Mouse (Mus musculus): ENCODE measurements around the gene Gm17654.
"Not testable (repeated sequence)": the region's sequence is repeated elsewhere in the genome, so short reads cannot be mapped to it uniquely, and the experiment has no call there.

Gm17654 gene
- long read RNA-seq, experiment 1: 0 reads
- long read RNA-seq, experiment 2: 0 reads

DNA sequence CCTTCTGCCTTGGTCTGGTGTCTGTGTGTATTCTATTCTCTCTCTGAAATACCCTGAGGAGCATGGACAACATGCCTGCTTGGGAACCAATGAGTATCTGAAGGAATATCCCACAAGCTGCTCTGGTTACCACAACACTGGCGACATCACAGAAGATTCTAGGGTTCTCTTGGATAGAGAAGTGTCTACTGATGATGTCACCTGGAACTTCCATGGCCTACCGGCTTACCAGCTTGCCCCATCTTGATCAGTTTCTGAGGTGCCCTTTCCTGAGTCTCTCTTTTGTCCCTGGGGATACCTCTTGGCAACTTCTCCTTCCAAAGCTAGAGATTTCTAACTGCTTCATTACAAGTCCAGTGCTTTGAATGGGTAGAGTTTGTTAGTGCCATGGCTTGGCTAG is at the start of gene Gm17654:
Gene Gm17654 (minus strand): TSS at position 101 of the 400 bp plus-strand sequence.
- intact Hi-C loops (cut with DNase I): not testable (repeated sequence)

DNA sequence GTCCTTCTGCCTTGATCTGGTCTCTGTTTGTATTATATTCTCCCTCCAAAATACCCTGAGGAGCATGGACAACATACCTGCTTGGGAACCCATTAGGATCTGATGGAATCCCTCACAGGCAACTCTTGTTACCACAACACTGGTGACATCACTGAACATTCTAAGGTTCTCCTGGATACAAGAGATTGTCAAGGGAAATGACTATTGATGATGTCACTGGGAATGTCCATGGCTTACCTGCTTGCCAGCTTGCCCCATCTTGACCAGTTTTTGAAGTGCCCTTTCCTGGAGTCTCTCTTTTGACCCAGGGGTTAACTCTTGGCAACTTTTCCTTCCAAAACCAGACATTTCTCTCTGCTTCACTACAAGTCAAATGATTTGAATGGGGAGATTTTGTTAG is 29.0 kb upstream of the Gm17654 start, which contains the start of gene Gm10375:
Gene Gm10375 (minus strand): TSS at position 101 of the 400 bp plus-strand sequence.
- intact Hi-C loops (cut with DNase I): not testable (repeated sequence)

DNA sequence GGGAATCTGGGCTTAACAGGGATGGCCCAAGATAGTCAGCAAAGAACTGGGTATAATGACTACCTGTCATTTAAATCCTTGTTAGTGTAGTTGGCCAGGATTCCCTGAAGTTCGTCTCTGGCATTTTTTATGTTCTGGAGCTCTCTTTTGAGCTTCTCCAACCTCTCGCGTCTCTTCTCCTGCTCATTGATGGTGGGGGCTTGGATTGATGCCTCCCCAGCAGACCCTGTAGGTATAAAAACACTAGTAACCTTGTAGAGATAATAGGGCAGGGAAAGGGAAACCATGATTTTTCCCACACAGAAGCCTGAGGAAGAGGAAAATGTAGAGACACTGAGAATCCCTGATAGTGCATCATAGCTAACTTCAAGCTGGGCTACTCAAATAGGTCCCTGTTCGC is 977 bp downstream of the Gm17654 start:
- intact Hi-C loops (cut with DNase I): not testable (repeated sequence)

DNA sequence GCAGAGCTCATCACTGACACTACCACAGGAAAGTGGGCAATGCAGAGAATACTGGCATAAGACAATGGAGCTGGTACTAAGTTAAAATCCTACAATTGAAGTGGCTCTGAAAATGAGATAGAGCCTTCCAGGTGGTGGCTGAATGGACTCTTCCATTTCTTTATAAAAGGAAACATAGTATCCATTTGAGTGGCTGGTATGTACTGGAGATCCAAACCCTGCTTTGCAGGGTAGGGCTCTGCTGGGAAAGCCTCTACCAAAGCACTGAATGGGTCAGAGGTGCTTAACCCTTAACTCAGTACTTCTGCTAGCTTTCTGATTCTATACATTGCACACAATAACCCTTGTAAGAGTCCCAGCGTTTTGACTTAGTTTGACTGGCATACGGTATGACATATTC is 26.7 kb downstream of the Gm17654 start:
- intact Hi-C loops (cut with DNase I): not testable (repeated sequence)

DNA sequence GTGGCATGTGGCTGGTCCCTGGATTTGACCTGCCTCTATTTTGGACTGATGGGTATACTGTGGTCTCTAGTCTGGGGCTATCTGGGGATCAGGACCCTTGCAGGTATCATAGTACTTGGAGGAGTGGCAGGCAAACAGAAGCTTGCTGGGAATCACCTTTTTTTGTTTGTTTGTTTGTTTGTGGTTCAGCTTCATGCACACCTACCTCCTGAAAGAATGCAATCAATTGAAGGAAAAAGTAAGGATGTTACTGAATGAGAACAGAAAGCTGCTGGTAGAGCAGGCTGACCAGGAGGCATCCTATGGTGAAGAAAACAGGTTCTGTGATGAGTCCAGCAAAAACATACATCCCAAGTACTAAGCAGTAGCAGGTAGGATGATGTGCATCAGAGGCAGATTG is 32.7 kb downstream of the Gm17654 start:
- intact Hi-C loops (cut with DNase I): not testable (repeated sequence)

DNA sequence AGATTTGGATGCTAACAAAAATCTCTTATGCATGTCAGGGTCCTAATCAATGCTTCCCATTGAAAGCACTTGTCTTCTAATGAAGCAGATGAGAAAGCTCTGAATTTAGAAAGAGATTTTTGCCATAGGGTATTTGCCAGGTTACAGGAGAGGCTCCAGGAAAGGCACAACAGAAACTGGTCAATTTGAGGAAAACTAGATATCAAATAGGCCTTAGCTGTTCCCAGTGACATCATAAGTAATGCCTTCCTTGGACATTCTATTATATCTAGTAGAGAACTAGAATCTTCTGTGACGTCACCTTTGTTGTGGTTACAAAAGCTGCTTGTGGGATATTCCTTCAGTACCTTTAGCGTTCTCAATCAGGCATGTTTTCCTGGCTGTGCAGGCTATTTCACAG is 35.7 kb downstream of the Gm17654 start, which contains the start of gene Gm5799:
Gene Gm5799 (plus strand): TSS at position 301 of the 400 bp plus-strand sequence.
- intact Hi-C loops (cut with DNase I): not testable (repeated sequence)

DNA sequence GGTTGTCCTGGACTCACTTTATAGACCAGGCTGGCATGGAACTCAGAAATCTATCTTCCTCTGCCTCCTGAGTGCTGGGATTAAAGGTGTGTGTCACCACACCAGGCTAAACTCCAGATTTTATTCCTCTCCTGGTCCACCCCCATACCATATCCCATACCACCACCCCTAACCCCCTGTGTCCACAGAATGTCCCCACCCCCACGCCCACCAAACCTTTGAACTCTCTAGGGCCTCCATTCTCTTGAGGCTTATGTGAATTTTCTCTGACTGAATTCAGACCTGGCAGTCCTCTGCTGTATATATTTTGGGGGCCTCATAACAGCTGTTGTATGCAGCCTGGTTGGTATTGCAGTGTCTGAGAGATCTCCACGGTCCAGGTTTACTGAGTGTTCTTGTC is 40.8 kb downstream of the Gm17654 start:
- intact Hi-C loops (cut with DNase I): not testable (repeated sequence)

DNA sequence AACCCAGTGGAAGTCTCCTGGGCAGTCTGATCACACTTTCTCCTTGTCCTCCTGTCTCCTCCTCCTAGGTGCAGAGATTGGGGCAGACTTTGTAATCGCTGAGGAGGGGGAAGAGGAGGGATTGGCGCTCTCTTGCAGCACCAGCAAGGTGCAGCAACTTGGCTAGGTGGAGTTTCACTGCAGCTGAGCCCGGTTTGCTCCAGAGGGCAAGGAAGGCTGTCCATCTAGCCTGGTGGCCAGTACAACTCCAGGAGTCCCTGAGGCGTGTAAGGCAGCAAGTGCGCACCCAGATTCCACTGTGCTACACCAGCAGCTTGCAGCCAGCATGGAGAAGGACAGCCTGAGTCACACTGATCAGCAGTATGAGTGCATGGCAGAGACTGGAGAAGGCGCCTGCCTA is 46.6 kb downstream of the Gm17654 start:
- intact Hi-C loops (cut with DNase I): not testable (repeated sequence)

DNA sequence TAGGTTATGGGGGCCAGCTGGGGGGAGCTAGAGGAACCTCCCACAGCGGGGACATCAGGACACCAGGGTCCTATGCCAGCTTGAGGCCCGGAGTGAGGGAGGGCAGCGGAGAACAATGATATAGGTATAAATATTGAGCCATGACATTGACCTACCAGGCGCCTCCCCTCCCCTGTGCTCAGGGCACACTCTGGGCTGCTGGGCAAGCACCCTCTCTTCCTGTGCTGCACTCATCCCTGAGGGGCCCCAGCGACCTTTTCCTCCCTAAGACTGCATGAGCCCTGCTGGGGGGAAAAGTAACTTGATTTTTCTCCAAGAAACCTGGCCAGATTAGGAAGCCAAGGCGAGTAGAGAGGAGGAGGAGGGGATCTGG is 46.9 kb downstream of the Gm17654 start:
- intact Hi-C loops (cut with DNase I): not testable (repeated sequence)

DNA sequence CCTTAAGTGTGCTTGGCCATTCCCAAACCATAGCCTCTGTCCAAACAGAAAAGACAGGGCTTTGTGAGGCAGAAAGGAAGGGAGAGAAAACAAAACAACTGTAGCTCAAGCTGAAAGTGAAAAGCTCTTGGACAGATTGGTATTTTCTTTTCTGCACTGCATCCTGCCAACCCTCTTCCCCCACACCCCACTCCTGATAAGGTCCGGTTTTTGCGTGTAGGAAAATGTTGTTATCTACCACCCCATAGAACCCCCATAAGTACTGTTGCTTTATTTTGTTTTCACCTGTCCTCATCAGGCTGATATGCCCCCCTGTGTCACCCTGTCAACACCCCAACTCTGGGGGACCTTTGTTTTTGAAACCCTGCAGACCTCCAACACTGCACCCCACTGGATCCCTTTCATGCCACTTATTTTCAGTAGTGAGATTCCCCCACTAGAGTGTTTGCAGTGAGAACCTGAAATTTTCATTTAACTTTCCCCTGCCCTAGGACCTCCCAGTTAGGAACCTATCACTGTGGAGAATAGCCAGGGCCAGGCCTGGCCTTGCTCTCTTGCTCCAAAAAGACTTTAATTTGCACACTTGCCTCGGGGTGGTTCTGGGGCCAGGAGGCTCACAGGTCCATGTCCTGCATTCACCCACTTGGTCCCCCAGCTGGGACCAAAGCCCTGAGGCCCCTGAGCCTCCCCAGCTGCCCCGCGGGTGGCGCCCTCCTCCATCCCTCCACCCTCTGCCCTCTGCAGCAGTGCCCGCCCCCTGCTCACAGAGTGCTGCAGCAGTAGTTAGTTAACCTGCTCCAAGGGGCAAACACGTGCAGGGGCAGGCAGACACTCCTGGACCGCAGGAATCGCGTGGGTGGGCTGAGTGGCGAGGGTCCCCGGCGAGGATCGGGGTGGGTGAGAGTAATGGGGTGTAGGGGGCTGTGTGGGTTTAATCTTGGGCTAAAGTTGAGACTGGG is 47.6 kb downstream of the Gm17654 start:
- intact Hi-C loops (cut with DNase I): not testable (repeated sequence)

Data from adrenal gland (tissue).